Mouse (Mus musculus) forebrain, embryonic 16.5 days (tissue): ENCODE results near the gene Luzp1. TPM values are rescaled to one million over a fixed set of nuclear protein-coding genes. Genes with fewer than 3 reads are reported as not detected.

Experiments
- ATAC-seq: fragments of 200-750 bp; cut with Nextera tagmentation; 2 replicates; pipeline ENCODE4 v1.8.0; 2017; ENCODE audit warnings: mild to moderate bottlenecking, moderate library complexity
- H3K27ac ChIP-seq: fragments of 300-500 bp; sonication (generic); 2 replicates; pipeline ENCODE4 v1.5.1; 2014; ENCODE audit warnings: low read length, control low read depth
- H3K27me3 ChIP-seq: fragments of 300-500 bp; sonication (generic); replicated peaks from 2 replicates; pipeline ENCODE4 v1.6.1; 2014; ENCODE audit warnings: low read length; ENCODE audit not compliant: control insufficient read depth, insufficient read depth
- H3K36me3 ChIP-seq: fragments of 300-500 bp; sonication (generic); 2 replicates; pipeline ENCODE4 v1.6.1; 2014; ENCODE audit not compliant: control insufficient read depth, insufficient read depth
- H3K4me1 ChIP-seq: fragments of 300-500 bp; sonication (generic); replicated peaks from 2 replicates; pipeline ENCODE4 v1.6.1; 2014; ENCODE audit warnings: low read length; ENCODE audit not compliant: control insufficient read depth, insufficient read depth
- H3K4me2 ChIP-seq: fragments of 300-500 bp; sonication (generic); 2 replicates; pipeline ENCODE4 v1.6.1; 2014; ENCODE audit warnings: mild to moderate bottlenecking, low read length, control low read depth
- H3K4me3 ChIP-seq: fragments of 300-500 bp; sonication (generic); replicated peaks from 2 replicates; pipeline ENCODE4 v1.5.1; 2014; ENCODE audit warnings: mild to moderate bottlenecking, low read length, control low read depth
- H3K9ac ChIP-seq: fragments of 300-500 bp; sonication (generic); replicated peaks from 2 replicates; pipeline ENCODE4 v1.6.1; 2014; ENCODE audit warnings: low read depth, low read length, control low read depth
- H3K9me3 ChIP-seq: fragments of 300-500 bp; sonication (generic); 2 replicates; pipeline ENCODE4 v1.6.1; 2016; ENCODE audit warnings: low read length; ENCODE audit not compliant: control insufficient read depth
- WGBS: fragments of 180-500 bp; shearing (Covaris S2); extraction: QIAGEN DNeasy Blood & Tissue Kit; methylation state at CpG from one replicate; pipeline ENCODE4 v1.1.7; 2014; 5-methylcytosine and 5-hydroxymethylcytosine counted together
- polyA plus RNA-seq: library from polyadenylated mRNA; unstranded; fragments of >200 nt; fragmentation: Nextera tagmentation; extraction: Ambion mirVana; gene quantifications from 2 replicates; pipeline ENCODE4 v1.2.1, GENCODE M21; 2015

Luzp1 gene
- polyA plus RNA-seq, 1 experiment from 2014 or later = 51.5 TPM

- H3K4me1 ChIP-seq = no peaks in the 10 kb centered on the region
- H3K9ac ChIP-seq = no peak overlapping the region
- no peak for ATAC-seq
- no peak overlapping the region for H3K4me3 ChIP-seq
- H3K27ac ChIP-seq = no peak overlapping the region
- no peak overlapping the region for H3K4me2 ChIP-seq
- H3K9me3 ChIP-seq = no peaks in the 10 kb centered on the region
- H3K27me3 ChIP-seq = no peaks in the 10 kb centered on the region
- H3K36me3 ChIP-seq = no peaks in the 10 kb centered on the region
- WGBS = 66% methylated on average over 4 of the region's 4 CpGs
Measured at GRCm38 (mm10) chr4:136444561-136444960, 25.0 kb upstream of the Luzp1 start.

GRCm38 (mm10) chr4:136449795-136450194 lies 19.8 kb upstream of the Luzp1 start:
- Histone ChIP-seq H3K4me2 (no peak overlapping the region), H3K4me3 (no peak overlapping the region), H3K27ac (no peak overlapping the region), H3K9me3 (no peaks in the 10 kb centered on the region), H3K4me1 (no peaks in the 10 kb centered on the region), H3K9ac (no peak overlapping the region), H3K36me3 (no peaks in the 10 kb centered on the region), H3K27me3 (no peaks in the 10 kb centered on the region)
- 92% methylated on average over 5 of the region's 5 CpGs for WGBS
- no peak for ATAC-seq

- no peaks in the 10 kb centered on the region for H3K36me3 ChIP-seq
- ATAC-seq = no peak
- no peak overlapping the region for H3K27ac ChIP-seq
- H3K27me3 ChIP-seq = no peaks in the 10 kb centered on the region
- H3K4me3 ChIP-seq = no peak overlapping the region
- whole genome bisulfite sequencing = 83% methylated on average over 4 of the region's 4 CpGs
- H3K4me2 ChIP-seq = no peak overlapping the region
- no peaks in the 10 kb centered on the region for H3K4me1 ChIP-seq
- no peak overlapping the region for H3K9ac ChIP-seq
- H3K9me3 ChIP-seq = no peaks in the 10 kb centered on the region
Measured at GRCm38 (mm10) chr4:136450271-136450670, 19.3 kb upstream of the Luzp1 start.

GRCm38 (mm10) chr4:136451564-136451963 lies 18.0 kb upstream of the Luzp1 start:
- Histone ChIP-seq H3K27ac (no peak overlapping the region), H3K4me3 (no peak overlapping the region), H3K27me3 (no peaks in the 10 kb centered on the region), H3K4me1 (no peaks in the 10 kb centered on the region), H3K9me3 (no peaks in the 10 kb centered on the region), H3K36me3 (no peaks in the 10 kb centered on the region), H3K4me2 (no peak overlapping the region), H3K9ac (no peak overlapping the region)
- WGBS = 25% methylated on average over 6 of the region's 6 CpGs
- no peak for ATAC-seq

GRCm38 (mm10) chr4:136452286-136452685 lies 17.3 kb upstream of the Luzp1 start:
- H3K27me3 ChIP-seq = no peaks in the 10 kb centered on the region
- no peaks in the 10 kb centered on the region for H3K36me3 ChIP-seq
- no peak overlapping the region for H3K4me3 ChIP-seq
- H3K9ac ChIP-seq = no peak overlapping the region
- 74% methylated on average over 3 of the region's 3 CpGs for WGBS
- H3K4me1 ChIP-seq = no peaks in the 10 kb centered on the region
- ATAC-seq = no peak
- H3K9me3 ChIP-seq = no peaks in the 10 kb centered on the region
- no peak overlapping the region for H3K4me2 ChIP-seq
- H3K27ac ChIP-seq = no peak overlapping the region

GRCm38 (mm10) chr4:136452792-136453191 lies 16.8 kb upstream of the Luzp1 start:
- no peak for ATAC-seq
- Histone ChIP-seq H3K4me1 (no peaks in the 10 kb centered on the region), H3K4me3 (no peak overlapping the region), H3K27ac (no peak overlapping the region), H3K4me2 (no peak overlapping the region), H3K27me3 (no peaks in the 10 kb centered on the region), H3K9me3 (no peaks in the 10 kb centered on the region), H3K9ac (no peak overlapping the region), H3K36me3 (no peaks in the 10 kb centered on the region)
- 77% methylated on average over 5 of the region's 5 CpGs for WGBS

- Histone ChIP-seq H3K4me2 (no peak overlapping the region), H3K27ac (no peak overlapping the region), H3K9me3 (no peaks in the 10 kb centered on the region), H3K4me1 (no peaks in the 10 kb centered on the region), H3K9ac (no peak overlapping the region), H3K36me3 (no peaks in the 10 kb centered on the region), H3K4me3 (no peak overlapping the region), H3K27me3 (no peaks in the 10 kb centered on the region)
- ATAC-seq = no peak
- 10% methylated on average over 10 of the region's 10 CpGs for WGBS
Measured at GRCm38 (mm10) chr4:136454850-136455260, 14.7 kb upstream of the Luzp1 start.

GRCm38 (mm10) chr4:136456516-136457218 lies 12.9 kb upstream of the Luzp1 start:
- 91% methylated on average over 6 of the region's 6 CpGs for WGBS
- peaks cover 7% of the 10 kb centered on the region; the same call in 1 of the 2 replicates for H3K27me3 ChIP-seq
- H3K4me2 ChIP-seq = no peak overlapping the region
- no peak overlapping the region for H3K27ac ChIP-seq
- peaks cover 1% of the 10 kb centered on the region for H3K4me1 ChIP-seq
- no peaks in the 10 kb centered on the region for H3K36me3 ChIP-seq
- no peak for ATAC-seq
- H3K4me3 ChIP-seq = no peak overlapping the region
- no peak overlapping the region for H3K9ac ChIP-seq
- no peaks in the 10 kb centered on the region for H3K9me3 ChIP-seq

GRCm38 (mm10) chr4:136458276-136458675 lies 11.3 kb upstream of the Luzp1 start:
- ATAC-seq = no peak
- Histone ChIP-seq H3K27me3 (peaks cover 14% of the 10 kb centered on the region), H3K4me3 (no peak overlapping the region), H3K4me1 (peaks cover 10% of the 10 kb centered on the region), H3K9ac (no peak overlapping the region), H3K9me3 (no peaks in the 10 kb centered on the region), H3K27ac (no peak overlapping the region), H3K36me3 (no peaks in the 10 kb centered on the region), H3K4me2 (no peak overlapping the region)
- 69% methylated on average over 7 of the region's 7 CpGs for WGBS

- 55% methylated on average over 12 of the region's 12 CpGs for WGBS
- H3K4me3 ChIP-seq = no peak overlapping the region
- no peak for ATAC-seq
Measured at GRCm38 (mm10) chr4:136459210-136459609, 10.4 kb upstream of the Luzp1 start.

More at GRCm38 (mm10) chr4:136459210-136459609, 10.4 kb upstream of the Luzp1 start:
- Histone ChIP-seq H3K9me3 (no peaks in the 10 kb centered on the region), H3K27me3 (peaks cover 22% of the 10 kb centered on the region), H3K4me2 (no peak overlapping the region), H3K9ac (no peak overlapping the region), H3K27ac (no peak overlapping the region), H3K4me1 (peaks cover 11% of the 10 kb centered on the region), H3K36me3 (no peaks in the 10 kb centered on the region)
